Mouse (Mus musculus) adrenal gland, postnatal 25 days (tissue): ENCODE data around the gene H2-Q10. TPM values are rescaled to one million over a fixed set of nuclear protein-coding genes. Genes with fewer than 3 reads are reported as not detected.
"Not testable (repeated sequence)": the region's sequence is repeated elsewhere in the genome, so short reads cannot be mapped to it uniquely, and the experiment has no call there.

Source experiments
- DNase-seq: peaks from one replicate; pipeline ENCODE4 v3.0.0; 2021; ENCODE audit warnings: mixed read lengths
- long read RNA-seq: library from polyadenylated mRNA; stranded (forward); transcript quantifications from one replicate; pipeline ENCODE4 v2.0.0, GENCODE M21; 2021
- total RNA-seq: library from RNA; stranded (reverse); gene quantifications from 2 replicates; pipeline ENCODE4 v1.2.3, GENCODE M21; 2021

H2-Q10 gene
- 2.3 and 14.7 TPM in 2 replicates for total RNA-seq
- long read RNA-seq, transcript H2-Q10-201 (7 exons, 1,473 nt) = major isoform, 604 of 1,478 reads
- long read RNA-seq, partial matches to known transcripts = 94 of 1,478 reads
- long read RNA-seq, other reads (novel, unspliced or antisense) = 780 of 1,478 reads

DNA sequence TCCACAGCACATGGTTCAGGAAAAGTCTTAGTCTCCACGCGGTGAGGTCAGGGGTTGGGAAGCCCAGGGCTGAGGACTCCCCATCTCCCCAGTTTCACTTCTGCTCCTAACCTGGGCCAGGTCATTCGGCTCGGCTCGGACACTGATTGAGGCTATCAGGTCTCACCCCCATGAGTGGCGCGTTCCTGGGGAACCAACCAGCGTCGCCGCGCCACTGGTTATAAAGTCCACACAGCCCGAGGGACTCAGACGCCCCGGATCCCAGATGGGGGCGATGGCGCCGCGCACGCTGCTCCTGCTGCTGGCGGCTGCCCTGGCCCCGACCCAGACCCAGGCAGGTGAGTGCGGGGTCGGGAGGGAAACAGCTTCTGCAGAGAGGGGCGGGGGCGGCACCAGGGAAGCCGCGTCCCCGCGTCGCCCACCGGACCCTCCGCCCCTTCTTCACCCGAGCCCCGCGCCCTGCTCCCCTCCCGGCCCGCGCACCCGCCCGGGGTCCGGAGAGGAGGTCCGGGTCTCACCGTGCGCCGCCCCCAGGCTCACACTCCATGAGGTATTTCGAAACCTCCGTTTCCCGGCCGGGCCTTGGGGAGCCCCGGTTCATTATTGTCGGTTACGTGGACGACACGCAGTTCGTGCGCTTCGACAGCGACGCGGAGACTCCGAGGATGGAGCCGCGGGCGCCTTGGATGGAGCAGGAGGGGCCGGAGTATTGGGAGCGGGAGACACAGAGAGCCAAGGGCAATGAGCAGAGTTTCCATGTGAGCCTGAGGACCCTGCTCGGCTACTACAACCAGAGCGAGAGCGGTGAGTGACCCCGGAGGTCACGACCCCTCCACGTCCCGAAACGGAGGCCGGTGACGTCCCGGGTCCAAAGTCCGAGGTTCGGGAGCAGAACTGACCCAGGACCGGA is at the start of gene H2-Q10:
H2-Q10 (plus strand) TSS at position 248 of the 910 bp plus-strand sequence.
- DNase-seq = peak; percentile 2

DNA sequence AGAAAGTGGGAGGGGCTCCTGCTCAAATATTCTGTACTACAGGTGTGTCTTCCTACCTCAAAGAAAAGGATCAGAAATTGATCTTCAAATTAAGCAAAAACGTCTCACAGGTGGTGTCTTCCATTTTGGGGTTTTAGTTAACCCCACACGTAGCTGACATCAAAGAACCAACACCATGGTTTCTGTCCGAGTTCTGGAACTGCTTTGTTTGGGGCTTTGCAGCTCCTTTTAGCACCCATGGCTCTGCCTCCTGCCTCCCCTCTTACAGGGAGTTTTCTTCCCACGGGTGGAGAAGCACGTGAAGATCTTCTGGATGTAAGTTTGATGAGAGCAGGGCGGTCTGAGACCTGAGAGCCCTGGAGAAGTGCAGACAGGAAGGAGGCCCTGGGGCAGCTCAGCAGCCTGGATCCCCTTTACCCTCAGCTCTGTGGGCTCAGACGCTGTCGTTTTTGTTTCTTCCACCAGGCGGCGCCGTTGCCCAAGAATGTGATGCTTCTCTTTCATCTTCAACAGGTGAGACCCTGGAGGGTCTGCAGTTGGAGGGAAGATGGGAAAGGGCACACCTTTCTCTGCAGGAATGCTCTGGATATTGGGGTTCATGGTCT is 49.6 kb upstream of the H2-Q10 start:
- DNase-seq = peak; percentile 30

DNA sequence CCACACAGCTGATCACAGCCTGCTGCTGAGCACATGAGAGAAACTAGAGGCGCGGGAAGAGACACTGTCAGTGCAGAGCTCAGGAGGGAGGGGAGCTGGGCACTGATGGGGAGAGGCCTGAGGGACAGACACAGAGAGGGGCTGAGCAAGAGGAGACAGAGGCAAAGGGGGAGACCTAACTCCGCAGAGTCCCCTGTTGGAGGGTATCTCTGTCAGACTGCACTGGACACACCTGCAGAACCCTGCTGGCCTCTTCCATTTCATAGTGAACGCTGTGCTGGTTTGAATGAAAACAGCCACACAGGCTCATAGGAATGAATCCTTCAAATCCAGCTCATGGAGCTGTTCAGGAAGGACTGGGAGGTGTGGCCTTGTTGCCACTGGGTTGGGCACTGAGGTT is 48.6 kb upstream of the H2-Q10 start:
- DNase-seq = not testable (repeated sequence)

GRCm38 (mm10) chr17:35422360-35422759 is 47.5 kb upstream of the H2-Q10 start:
- not testable (repeated sequence) for DNase-seq

- not testable (repeated sequence) for DNase-seq
Observed at GRCm38 (mm10) chr17:35423131-35423810, 46.6 kb upstream of the H2-Q10 start.

DNA sequence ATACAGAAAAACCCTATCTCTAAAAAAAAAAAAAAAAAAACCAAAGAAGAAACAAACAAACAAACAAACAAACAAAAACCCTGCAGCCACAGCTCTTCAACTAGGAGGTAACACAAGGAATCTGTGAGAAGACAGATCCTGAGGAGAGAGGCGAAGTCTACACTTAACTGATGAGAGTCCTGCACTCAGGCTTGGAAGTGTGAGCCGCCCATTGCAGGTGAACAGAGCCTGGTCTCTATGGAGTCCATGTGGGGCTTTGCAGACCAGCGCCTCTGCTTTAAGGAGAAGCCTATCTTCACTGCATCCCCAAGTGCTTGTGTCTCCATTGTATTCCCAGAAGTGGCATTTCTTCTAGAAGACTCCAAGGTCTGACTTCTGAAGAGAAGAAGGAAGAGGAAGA is 45.8 kb upstream of the H2-Q10 start:
- not testable (repeated sequence) for DNase-seq

DNA sequence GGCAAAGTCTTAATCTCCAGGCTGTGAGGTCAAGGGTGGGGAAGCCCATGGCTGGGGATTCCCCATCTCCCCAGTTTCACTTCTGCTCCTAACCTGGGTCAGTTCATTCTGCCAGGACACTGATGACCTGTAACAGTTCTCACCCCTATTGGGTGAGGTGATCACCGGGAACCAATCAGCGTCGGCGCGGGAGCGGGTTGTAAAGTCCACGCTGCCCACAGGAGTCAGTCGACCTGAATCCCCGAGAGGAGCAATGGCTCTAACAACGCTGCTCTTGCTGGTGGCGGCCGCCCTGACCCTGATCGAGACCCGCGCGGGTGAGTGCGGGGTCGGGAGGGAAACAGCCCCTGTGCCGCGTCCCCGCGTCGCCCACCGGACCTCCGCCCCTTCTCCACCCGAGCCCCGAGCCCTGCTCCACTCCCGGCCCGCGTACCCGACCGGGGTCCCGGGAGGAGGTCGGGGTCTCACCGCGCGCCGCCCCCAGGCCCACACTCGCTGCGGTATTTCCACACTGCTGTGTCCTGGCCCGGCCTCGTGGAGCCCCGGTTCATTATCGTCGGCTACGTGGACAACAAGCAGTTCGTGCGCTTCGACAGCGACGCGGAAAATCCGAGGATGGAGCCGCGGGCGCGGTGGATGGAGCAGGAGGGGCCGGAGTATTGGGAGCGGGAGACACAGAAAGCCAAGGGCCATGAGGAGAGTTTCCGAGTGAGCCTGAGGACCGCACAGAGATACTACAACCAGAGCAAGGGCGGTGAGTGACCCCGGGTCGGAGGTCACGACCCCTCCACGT is 45.1 kb upstream of the H2-Q10 start, which contains the start of gene H2-Q6:
H2-Q6 (plus strand) TSS at position 227 of the 793 bp plus-strand sequence.
- DNase-seq = peak; percentile 65

- DNase-seq = not testable (repeated sequence)
Observed at GRCm38 (mm10) chr17:35425474-35425873, 44.4 kb upstream of the H2-Q10 start.

DNA sequence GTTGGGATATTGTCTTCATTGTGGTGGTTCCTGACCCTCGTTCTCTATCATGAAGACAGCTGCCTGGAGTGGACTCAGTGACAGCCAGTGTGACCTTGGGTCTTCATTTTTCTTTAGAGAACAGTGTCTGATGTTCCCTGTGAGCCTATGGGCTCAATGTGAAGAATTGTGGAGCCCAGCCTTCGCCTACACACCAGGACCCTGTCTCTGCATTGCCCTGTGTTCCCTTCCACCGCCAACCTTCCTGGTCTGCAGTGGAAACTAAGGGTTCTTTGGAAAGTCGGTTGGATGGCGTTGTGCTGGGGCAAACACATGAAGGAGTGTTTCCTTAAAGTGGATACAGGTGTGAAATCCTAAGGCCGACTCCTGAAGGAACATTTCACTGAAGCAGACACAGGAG is 41.0 kb upstream of the H2-Q10 start:
- not testable (repeated sequence) for DNase-seq

GRCm38 (mm10) chr17:35430671-35431070 is 39.2 kb upstream of the H2-Q10 start:
- not testable (repeated sequence) for DNase-seq

DNA sequence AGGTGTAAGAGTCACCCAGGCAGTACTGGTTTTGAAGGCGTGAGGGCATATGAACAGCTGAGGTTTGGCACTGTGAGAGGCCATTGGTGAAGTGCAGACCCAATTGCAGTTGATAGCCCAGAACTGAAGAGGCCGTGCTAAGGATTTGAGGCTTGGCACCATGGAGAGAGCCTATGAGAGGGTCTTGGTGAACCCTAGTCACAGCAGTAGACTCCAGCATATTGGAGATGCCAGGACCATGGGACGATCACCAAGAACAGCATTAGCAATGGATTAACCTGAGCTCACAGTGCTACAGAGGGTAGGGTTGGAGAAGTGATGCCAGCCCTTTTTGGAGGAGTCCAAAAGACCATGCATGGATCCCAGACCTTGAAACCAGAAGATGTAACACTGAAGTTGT is 37.7 kb upstream of the H2-Q10 start:
- not testable (repeated sequence) for DNase-seq

DNA sequence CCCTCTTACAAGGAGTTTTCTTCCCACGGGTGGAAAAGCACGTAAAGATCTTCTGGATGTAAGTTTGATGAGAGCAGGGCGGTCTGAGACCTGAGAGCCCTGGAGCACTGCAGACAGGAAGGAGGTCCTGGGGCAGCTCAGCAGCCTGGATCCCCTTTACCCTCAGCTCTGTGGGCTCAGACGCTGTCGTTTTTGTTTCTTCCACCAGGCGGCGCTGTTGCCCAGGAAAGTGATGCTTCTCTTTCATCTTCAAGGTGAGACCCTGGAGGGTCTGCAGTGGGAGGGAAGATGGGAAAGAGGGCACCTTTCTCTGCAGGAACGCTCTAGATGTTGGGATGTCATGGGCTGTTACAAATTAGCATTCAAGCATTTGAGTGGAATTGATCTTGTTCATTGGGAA is 35.1 kb upstream of the H2-Q10 start:
- peak; percentile 19 for DNase-seq

GRCm38 (mm10) chr17:35435577-35435976 is 34.3 kb upstream of the H2-Q10 start:
- not testable (repeated sequence) for DNase-seq

DNA sequence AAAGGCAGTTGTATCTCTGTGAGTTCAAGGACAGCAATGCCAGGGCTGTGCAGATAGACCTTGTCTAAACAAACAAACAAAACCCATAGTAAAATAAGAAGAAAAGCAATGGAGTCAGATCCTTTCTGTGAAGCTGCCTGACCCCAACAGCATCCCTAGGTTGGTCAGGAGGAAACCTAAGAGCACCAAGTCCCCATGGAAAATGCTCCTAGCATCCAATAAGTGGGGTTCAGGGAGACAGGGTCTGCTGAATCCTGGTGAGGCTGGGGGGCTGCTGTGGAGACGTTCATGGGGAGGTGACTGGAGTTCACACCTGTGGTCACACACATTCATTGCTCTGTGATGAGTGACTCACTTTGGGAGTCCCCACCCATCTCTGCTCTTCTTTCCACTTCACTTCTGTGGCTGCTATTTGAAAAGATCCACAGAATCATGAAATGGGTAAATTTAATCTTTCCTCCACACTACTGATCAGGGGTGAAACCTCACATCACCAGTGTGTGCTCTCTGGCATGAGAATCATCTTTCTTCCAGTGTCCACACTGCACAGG is 32.4 kb upstream of the H2-Q10 start:
- not testable (repeated sequence) for DNase-seq

DNA sequence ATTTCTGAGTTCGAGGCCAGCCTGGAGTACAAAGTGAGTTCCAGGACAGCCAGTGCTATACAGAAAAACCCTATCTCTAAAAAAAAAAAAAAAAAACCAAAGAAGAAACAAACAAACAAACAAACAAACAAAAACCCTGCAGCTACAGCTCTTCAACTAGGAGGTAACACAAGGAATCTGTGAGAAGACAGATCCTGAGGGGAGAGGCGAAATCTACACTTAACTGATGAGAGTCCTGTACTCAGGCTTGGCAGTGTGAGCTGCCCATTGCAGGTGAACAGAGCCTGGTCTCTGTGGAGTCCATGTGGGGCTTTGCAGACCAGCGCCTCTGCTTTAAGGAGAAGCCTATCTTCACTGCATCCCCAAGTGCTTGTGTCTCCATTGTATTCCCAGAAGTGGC is 31.5 kb upstream of the H2-Q10 start:
- DNase-seq = not testable (repeated sequence)

DNA sequence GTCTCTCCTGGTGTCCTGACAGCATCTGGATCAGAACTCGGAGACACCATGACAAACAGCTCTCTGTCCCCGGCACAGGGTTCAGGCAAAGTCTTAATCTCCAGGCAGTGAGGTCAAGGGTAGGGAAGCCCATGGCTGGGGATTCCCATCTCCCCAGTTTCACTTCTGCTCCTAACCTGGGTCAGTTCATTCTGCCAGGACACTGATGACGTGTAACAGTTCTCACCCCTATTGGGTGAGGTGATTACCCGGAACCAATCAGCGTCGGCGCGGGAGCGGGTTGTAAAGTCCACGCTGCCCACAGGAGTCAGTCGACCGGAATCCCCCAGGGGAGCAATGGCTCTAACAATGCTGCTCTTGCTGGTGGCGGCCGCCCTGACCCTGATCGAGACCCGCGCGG is 31.0 kb upstream of the H2-Q10 start, which contains the start of gene H2-Q7:
H2-Q7 (plus strand) TSS at position 271 of the 400 bp plus-strand sequence.
- peak; percentile 64 for DNase-seq

DNA sequence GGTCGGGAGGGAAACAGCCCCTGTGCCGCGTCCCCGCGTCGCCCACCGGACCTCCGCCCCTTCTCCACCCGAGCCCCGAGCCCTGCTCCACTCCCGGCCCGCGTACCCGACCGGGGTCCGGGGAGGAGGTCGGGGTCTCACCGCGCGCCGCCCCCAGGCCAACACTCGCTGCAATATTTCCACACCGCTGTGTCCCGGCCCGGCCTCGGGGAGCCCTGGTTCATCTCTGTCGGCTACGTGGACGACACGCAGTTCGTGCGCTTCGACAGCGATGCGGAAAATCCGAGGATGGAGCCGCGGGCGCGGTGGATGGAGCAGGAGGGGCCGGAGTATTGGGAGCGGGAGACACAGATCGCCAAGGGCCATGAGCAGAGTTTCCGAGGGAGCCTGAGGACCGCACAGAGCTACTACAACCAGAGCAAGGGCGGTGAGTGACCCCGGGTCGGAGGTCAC is 30.6 kb upstream of the H2-Q10 start:
- DNase-seq = peak; percentile 24

DNA sequence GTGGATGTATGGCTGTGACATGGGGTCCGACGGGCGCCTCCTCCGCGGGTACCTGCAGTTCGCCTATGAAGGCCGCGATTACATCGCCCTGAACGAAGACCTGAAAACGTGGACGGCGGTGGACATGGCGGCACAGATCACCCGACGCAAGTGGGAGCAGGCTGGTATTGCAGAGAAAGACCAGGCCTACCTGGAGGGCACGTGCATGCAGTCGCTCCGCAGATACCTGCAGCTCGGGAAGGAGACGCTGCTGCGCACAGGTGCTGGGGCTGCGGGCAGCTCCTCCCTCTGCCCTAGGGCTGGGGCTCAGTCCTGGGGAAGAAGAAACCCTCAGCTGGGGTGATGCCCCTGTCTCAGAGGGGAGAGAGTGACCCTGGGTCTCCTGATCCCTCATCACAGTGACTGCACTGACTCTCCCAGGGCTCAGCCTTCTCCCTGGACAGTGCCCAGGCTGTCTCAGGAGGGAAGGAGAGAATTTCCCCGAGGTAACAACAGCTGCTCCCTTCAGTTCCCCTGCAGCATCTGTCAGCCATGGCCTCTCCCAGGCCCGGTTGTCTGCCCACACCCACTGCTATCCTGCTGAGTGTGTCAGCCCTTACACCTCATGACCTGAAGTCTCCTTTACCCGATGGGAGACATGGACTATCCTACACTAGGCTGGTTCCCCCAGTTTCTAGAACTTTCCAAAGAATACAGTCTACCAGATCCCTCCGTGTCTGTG is 29.8 kb upstream of the H2-Q10 start:
- DNase-seq = not testable (repeated sequence)

GRCm38 (mm10) chr17:35442376-35442775 is 27.5 kb upstream of the H2-Q10 start:
- not testable (repeated sequence) for DNase-seq

- DNase-seq = not testable (repeated sequence)
Observed at GRCm38 (mm10) chr17:35444510-35444909, 25.4 kb upstream of the H2-Q10 start.
